Mouse (Mus musculus) kidney, postnatal 25 days (tissue): Measurements from ENCODE around the gene Wipi2.
A peak's percentile ranks its signal among the peaks of the same experiment; 100 is the strongest.

ENCODE experiments used
- DNase-seq, 2 experiments: peaks; one replicate each; pipeline ENCODE4 v3.0.0; 2021; ENCODE audit warnings: mixed read lengths in 2 of 2

Gene Wipi2

GRCm38 (mm10) chr5:142637823-142638222, 10.3 kb downstream of the Wipi2 start:
- DNase-seq: no peak

- peak; percentile 74 to 92 for DNase-seq
Observed at GRCm38 (mm10) chr5:142640088-142640487, 12.6 kb downstream of the Wipi2 start.

- DNase-seq: peak; percentile 36 to 58
Observed at GRCm38 (mm10) chr5:142641331-142642051, 14.0 kb downstream of the Wipi2 start.

GRCm38 (mm10) chr5:142648162-142648561, 20.7 kb downstream of the Wipi2 start:
- no peak for DNase-seq

- DNase-seq: peak; percentile 10 to 63
Observed at GRCm38 (mm10) chr5:142649460-142650050, 22.1 kb downstream of the Wipi2 start.

GRCm38 (mm10) chr5:142650390-142650789, 22.9 kb downstream of the Wipi2 start:
- DNase-seq: no peak

GRCm38 (mm10) chr5:142650794-142651497, 23.4 kb downstream of the Wipi2 start:
- DNase-seq: no peak

- DNase-seq: peak; percentile 21 to 63
Observed at GRCm38 (mm10) chr5:142652266-142652665, 24.8 kb downstream of the Wipi2 start.

GRCm38 (mm10) chr5:142660656-142661434, 33.3 kb downstream of the Wipi2 start:
- no peak for DNase-seq

- DNase-seq: no peak
Observed at GRCm38 (mm10) chr5:142667921-142668320, 40.4 kb downstream of the Wipi2 start.

- DNase-seq: no peak
Observed at GRCm38 (mm10) chr5:142668556-142669263, 41.2 kb downstream of the Wipi2 start.

- no peak for DNase-seq
Observed at GRCm38 (mm10) chr5:142669726-142670125, 42.2 kb downstream of the Wipi2 start.

GRCm38 (mm10) chr5:142673082-142673481, 45.6 kb downstream of the Wipi2 start:
- peak in 1 of 2 experiments; percentile 14 for DNase-seq

GRCm38 (mm10) chr5:142678141-142678571, 50.7 kb downstream of the Wipi2 start:
- no peak for DNase-seq

- DNase-seq: no peak
Observed at GRCm38 (mm10) chr5:142679065-142679464, 51.6 kb downstream of the Wipi2 start.

- no peak for DNase-seq
Observed at GRCm38 (mm10) chr5:142681911-142682310, 54.4 kb downstream of the Wipi2 start.

GRCm38 (mm10) chr5:142682529-142682928, 55.0 kb downstream of the Wipi2 start:
- DNase-seq: no peak

GRCm38 (mm10) chr5:142688866-142689265, 61.4 kb downstream of the Wipi2 start:
- DNase-seq: no peak

GRCm38 (mm10) chr5:142690343-142690742, 62.8 kb downstream of the Wipi2 start:
- no peak for DNase-seq

- no peak for DNase-seq
Observed at GRCm38 (mm10) chr5:142692248-142692647, 64.8 kb downstream of the Wipi2 start, which contains the start of gene Slc29a4. Gene Slc29a4 (plus strand): TSS chr5:142692512.

GRCm38 (mm10) chr5:142692971-142693737, 65.7 kb downstream of the Wipi2 start:
- DNase-seq: no peak
